Mouse (Mus musculus): ENCODE results near the gene Dusp3.

GRCm38 (mm10) chr11:102031149-102031548 is 44.3 kb upstream of the Dusp3 start:
- TF ChIP-seq GATA1 (IDR thresholded peaks at IDR 0.05; ENCODE audit: low read length) (no peak), TAL1 (IDR thresholded peaks at IDR 0.05; ENCODE audit: low read length) (no peak)
